Mouse (Mus musculus) C2C12 (cell line): ENCODE data around the gene Arl15.

ENCODE experiments used
- CEBPB ChIP-seq: IDR thresholded peaks from one replicate; pipeline ENCODE4 v1.6.1; 2011; ENCODE audit warnings: low read depth, mild to moderate bottlenecking, control low read depth, moderate library complexity
- CTCF ChIP-seq: IDR thresholded peaks from one replicate; pipeline ENCODE4 v1.5.1; 2011; ENCODE audit not compliant: control insufficient read depth, insufficient read depth, insufficient read length
- FOSL1 ChIP-seq: IDR thresholded peaks from one replicate; pipeline ENCODE4 v1.8.0; 2011; ENCODE audit warnings: mild to moderate bottlenecking, low read length; ENCODE audit not compliant: poor library complexity, insufficient read depth, severe bottlenecking
- MAX ChIP-seq: IDR thresholded peaks from one replicate; pipeline ENCODE4 v1.6.1; 2011; ENCODE audit warnings: mild to moderate bottlenecking, control low read depth
- MYOG ChIP-seq: IDR thresholded peaks from one replicate; pipeline ENCODE4 v1.6.1; 2011; ENCODE audit not compliant: control insufficient read depth, insufficient read length; ENCODE audit errors: extremely low read depth

GRCm38 (mm10) chr13:113765411-113765810, 28.9 kb upstream of the Arl15 start:
- TF ChIP-seq CTCF (no peak), CEBPB (no peak), FOSL1 (no peak), MYOG (no peak), MAX (no peak)
